Mouse (Mus musculus) testis, adult 2 months (tissue): ENCODE measurements around the gene Tsc22d4.

Source experiments
- CTCF ChIP-seq: fragments of 200-500 bp; IDR thresholded peaks from 2 replicates; pipeline ENCODE4 v1.5.1; 2012; ENCODE audit warnings: low read depth, mild to moderate bottlenecking, inconsistent platforms, low read length, moderate library complexity; ENCODE audit not compliant: control insufficient read depth, insufficient read depth, insufficient replicate concordance
- POLR2A ChIP-seq: fragments of 200-500 bp; IDR thresholded peaks from 2 replicates; pipeline ENCODE4 v1.6.1; 2012; ENCODE audit warnings: low read depth, mild to moderate bottlenecking, inconsistent platforms, low read length, moderate library complexity; ENCODE audit not compliant: control insufficient read depth

DNA sequence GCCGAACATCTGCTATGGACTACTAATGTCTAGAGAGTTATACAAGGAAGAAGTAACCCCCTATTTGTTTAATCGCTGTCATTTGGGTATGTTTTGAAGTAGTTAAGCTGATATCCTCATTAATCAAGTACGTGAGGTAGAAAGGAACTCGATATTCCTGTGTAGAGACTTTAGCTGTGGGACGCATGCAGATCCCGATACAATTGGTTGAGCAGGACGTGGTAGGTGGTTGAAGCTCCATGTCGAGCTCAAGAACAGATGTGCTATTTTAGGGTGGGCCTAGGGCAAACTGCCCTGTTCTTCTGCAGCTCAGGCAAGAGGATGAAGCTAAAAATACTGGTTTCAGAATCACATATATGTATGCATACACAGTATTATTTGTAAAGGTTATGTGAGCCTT lies 29.8 kb upstream of the Tsc22d4 start:
- TF ChIP-seq CTCF = no peak
- TF ChIP-seq POLR2A = no peak
